Mouse (Mus musculus): ENCODE data around the gene Nrp2. TPM values are rescaled to one million over a fixed set of nuclear protein-coding genes. Genes with fewer than 3 reads are reported as not detected.

Gene Nrp2
- polyA plus RNA-seq, 1 experiment from 2014 or later: 29.3 TPM

DNA sequence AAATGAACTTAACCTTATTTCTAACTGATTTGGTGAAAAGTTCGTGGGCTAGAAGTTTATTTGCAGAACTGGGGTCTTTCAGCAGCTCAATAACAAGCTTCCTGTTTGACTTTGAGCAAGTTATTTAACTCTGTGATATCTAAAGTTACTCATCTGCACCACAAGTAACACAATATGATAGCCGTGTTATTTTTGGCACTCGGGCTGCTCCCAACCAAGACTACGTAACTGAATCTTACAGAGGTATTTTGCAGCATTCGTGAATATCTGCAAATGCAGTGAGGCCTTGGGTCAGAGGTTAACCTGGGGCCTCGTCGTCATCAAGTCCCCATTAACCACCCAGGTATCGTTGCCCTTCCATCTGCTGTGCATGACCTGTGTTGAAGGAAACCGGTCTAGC lies 150.3 kb downstream of the Nrp2 start:
- DNase-seq (ENCODE audit: low spot score): no peak
- Histone ChIP-seq H3K9me3 (ENCODE audit: control insufficient read depth, low read length) (no peaks in the 10 kb centered on the region), H3K4me3 (ENCODE audit: low read depth, low read length) (no peak overlapping the region), H3K36me3 (ENCODE audit: control insufficient read depth, insufficient read depth, low read length) (no peaks in the 10 kb centered on the region), H3K4me2 (replicated peaks; ENCODE audit: low read depth, low read length) (no peak overlapping the region), H3K9ac (ENCODE audit: low read depth, low read length) (no peak overlapping the region), H3K27me3 (ENCODE audit: control insufficient read depth, insufficient read depth, low read length) (no peaks in the 10 kb centered on the region), H3K27ac (ENCODE audit: low read depth, low read length) (no peak overlapping the region), H3K4me1 (replicated peaks; ENCODE audit: control insufficient read depth, insufficient read depth, low read length) (no peaks in the 10 kb centered on the region)
- no peak for ATAC-seq (ENCODE audit: low FRiP score)
- WGBS: 66% methylated on average over 9 of the region's 9 CpGs

DNA sequence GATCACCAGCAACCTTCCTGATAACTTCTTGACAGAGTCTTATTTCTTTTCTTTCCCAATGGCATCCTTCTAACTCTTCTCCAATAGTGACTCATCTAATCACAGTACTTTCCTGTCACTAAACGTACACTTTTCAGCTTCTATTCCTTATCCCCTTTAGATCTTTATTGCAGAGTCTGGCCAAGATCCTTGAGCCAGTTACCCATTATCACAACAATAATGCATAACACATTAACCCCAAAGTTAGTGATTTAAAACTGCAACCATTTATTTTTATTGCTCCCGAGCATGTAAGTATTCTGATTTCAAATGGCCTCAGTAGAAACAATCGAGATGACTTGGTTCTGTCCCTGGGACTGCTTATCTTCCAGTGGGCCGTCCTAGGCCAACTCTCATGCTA lies 150.9 kb downstream of the Nrp2 start:
- Histone ChIP-seq H3K4me2 (replicated peaks; ENCODE audit: low read depth, low read length) (no peak overlapping the region), H3K27ac (ENCODE audit: low read depth, low read length) (no peak overlapping the region), H3K27me3 (ENCODE audit: control insufficient read depth, insufficient read depth, low read length) (no peaks in the 10 kb centered on the region), H3K36me3 (ENCODE audit: control insufficient read depth, insufficient read depth, low read length) (no peaks in the 10 kb centered on the region), H3K4me1 (replicated peaks; ENCODE audit: control insufficient read depth, insufficient read depth, low read length) (no peaks in the 10 kb centered on the region), H3K4me3 (ENCODE audit: low read depth, low read length) (no peak overlapping the region), H3K9ac (ENCODE audit: low read depth, low read length) (no peak overlapping the region), H3K9me3 (ENCODE audit: control insufficient read depth, low read length) (no peaks in the 10 kb centered on the region)
- 89% methylated on average over 4 of the region's 4 CpGs for WGBS
- DNase-seq (ENCODE audit: low spot score) (no peak), ATAC-seq (ENCODE audit: low FRiP score) (no peak)

DNA sequence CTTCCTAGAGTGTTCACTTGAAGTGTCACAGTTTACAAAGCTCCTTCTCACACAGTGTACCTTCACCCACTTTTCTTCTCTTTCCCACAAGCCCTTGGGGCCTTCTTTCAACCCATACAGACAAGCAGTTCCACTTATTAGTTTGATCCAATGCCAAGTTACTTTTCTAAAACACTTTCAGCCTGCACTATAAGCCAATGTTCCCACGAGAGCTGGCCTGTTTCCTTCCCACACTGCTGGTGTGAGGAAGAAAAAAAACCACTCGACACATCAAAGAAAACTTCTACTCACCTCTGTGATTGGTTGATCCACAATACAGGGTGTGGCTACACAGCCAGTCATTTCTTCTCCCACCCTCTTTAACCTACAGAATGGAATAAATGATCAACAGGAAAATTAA lies 156.0 kb downstream of the Nrp2 start:
- H3K4me1 ChIP-seq (replicated peaks; ENCODE audit: control insufficient read depth, insufficient read depth, low read length): no peaks in the 10 kb centered on the region
- no peaks in the 10 kb centered on the region for H3K36me3 ChIP-seq (ENCODE audit: control insufficient read depth, insufficient read depth, low read length)
- no peak for DNase-seq (ENCODE audit: low spot score)
- H3K4me3 ChIP-seq (ENCODE audit: low read depth, low read length): no peak overlapping the region
- no peak for ATAC-seq (ENCODE audit: low FRiP score)
- no peak overlapping the region for H3K4me2 ChIP-seq (replicated peaks; ENCODE audit: low read depth, low read length)
- H3K27me3 ChIP-seq (ENCODE audit: control insufficient read depth, insufficient read depth, low read length): no peaks in the 10 kb centered on the region
- H3K9me3 ChIP-seq (ENCODE audit: control insufficient read depth, low read length): no peaks in the 10 kb centered on the region
- no peak overlapping the region for H3K27ac ChIP-seq (ENCODE audit: low read depth, low read length)
- no peak overlapping the region for H3K9ac ChIP-seq (ENCODE audit: low read depth, low read length)
- WGBS: 52% methylated on average over 2 of the region's 2 CpGs

DNA sequence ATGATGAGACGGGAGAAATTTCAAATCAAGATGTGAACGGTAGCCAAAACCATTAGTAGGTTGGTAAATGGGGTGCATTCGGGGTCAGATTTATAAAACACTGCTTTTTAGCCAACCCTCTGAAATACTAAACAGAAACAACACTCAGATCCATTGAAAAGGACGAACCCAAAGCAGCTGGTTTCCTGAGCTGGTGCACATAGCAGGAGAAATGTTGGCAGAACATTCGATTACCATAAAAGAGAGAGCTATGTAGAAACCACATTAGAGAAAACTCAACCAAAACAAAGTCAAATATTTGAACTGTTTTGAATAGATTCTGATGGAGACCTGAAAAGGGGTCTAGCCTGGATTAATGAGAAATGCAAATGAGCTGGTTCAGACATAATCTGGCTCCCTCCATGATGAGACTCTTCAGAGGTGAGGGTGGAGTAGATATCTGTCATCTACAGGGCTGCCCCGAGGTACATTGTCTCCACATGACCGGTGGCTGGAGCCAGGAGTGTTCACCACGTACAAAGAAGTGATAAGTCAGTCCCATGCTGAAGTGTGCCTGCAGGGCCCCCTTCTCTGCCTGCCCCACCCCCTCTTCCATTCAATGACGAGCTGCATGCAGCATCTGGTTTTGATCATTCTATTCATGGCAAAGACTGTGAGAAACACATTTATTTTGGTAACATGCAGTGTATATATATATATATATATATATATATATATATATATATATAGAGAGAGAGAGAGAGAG lies 156.6 kb downstream of the Nrp2 start:
- Histone ChIP-seq H3K27ac (ENCODE audit: low read depth, low read length) (no peak overlapping the region), H3K4me3 (ENCODE audit: low read depth, low read length) (no peak overlapping the region), H3K4me1 (replicated peaks; ENCODE audit: control insufficient read depth, insufficient read depth, low read length) (no peaks in the 10 kb centered on the region), H3K9me3 (ENCODE audit: control insufficient read depth, low read length) (no peaks in the 10 kb centered on the region), H3K9ac (ENCODE audit: low read depth, low read length) (no peak overlapping the region), H3K4me2 (replicated peaks; ENCODE audit: low read depth, low read length) (no peak overlapping the region), H3K36me3 (ENCODE audit: control insufficient read depth, insufficient read depth, low read length) (no peaks in the 10 kb centered on the region), H3K27me3 (ENCODE audit: control insufficient read depth, insufficient read depth, low read length) (no peaks in the 10 kb centered on the region)
- DNase-seq (ENCODE audit: low spot score): no peak
- no peak for ATAC-seq (ENCODE audit: low FRiP score)
- 75% methylated on average over 9 of the region's 9 CpGs for WGBS

DNA sequence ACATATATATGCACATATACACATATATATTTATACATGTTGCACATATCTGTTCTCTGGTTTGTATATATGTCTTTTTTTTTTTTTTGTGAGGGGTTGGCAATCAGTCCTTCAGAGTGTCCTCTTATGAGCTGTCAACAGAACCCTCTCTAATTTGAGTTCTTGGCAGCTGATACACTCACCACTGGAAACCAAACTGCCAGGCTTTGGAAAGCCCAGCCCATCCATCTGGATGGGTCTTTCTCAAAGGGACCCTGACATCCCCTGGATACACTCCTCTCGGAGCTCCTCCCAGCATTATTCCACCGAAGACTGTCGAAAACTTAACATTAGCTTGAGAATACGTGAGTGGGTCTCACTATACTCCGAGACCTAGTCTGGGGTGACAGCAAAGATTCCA lies 157.2 kb downstream of the Nrp2 start:
- Histone ChIP-seq H3K9ac (ENCODE audit: low read depth, low read length) (no peak overlapping the region), H3K4me3 (ENCODE audit: low read depth, low read length) (no peak overlapping the region), H3K9me3 (ENCODE audit: control insufficient read depth, low read length) (no peaks in the 10 kb centered on the region), H3K4me2 (replicated peaks; ENCODE audit: low read depth, low read length) (no peak overlapping the region), H3K27me3 (ENCODE audit: control insufficient read depth, insufficient read depth, low read length) (no peaks in the 10 kb centered on the region), H3K4me1 (replicated peaks; ENCODE audit: control insufficient read depth, insufficient read depth, low read length) (no peaks in the 10 kb centered on the region), H3K27ac (ENCODE audit: low read depth, low read length) (no peak overlapping the region), H3K36me3 (ENCODE audit: control insufficient read depth, insufficient read depth, low read length) (no peaks in the 10 kb centered on the region)
- DNase-seq (ENCODE audit: low spot score) (no peak), ATAC-seq (ENCODE audit: low FRiP score) (no peak)
- WGBS: 68% methylated on average over 5 of the region's 5 CpGs

DNA sequence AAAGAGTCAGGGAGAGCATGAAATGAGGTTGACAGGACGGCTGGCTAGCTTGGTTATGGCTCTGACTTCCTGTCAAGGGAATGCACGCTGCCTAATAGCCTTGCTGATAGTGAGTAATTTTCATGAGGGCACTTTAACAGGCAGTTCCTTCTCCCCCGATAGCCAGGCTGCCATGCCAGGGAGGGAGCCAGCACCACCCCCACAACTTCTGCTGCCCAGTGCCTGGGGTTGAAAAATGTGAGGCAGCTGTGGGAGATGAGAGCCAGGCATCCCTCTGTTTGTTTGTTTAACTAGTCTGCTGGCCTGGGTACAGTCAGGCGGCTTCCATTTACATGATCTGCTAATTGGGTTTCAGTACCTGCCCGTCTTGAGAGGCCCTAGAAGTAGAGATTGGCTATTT lies 157.7 kb downstream of the Nrp2 start:
- H3K27ac ChIP-seq (ENCODE audit: low read depth, low read length): no peak overlapping the region
- no peak overlapping the region for H3K4me3 ChIP-seq (ENCODE audit: low read depth, low read length)
- 37% methylated on average over 5 of the region's 5 CpGs for WGBS
- H3K4me2 ChIP-seq (replicated peaks; ENCODE audit: low read depth, low read length): no peak overlapping the region
- no peaks in the 10 kb centered on the region for H3K36me3 ChIP-seq (ENCODE audit: control insufficient read depth, insufficient read depth, low read length)
- no peak for DNase-seq (ENCODE audit: low spot score)
- H3K9ac ChIP-seq (ENCODE audit: low read depth, low read length): no peak overlapping the region
- no peaks in the 10 kb centered on the region for H3K9me3 ChIP-seq (ENCODE audit: control insufficient read depth, low read length)
- ATAC-seq (ENCODE audit: low FRiP score): no peak
- H3K4me1 ChIP-seq (replicated peaks; ENCODE audit: control insufficient read depth, insufficient read depth, low read length): no peaks in the 10 kb centered on the region
- no peaks in the 10 kb centered on the region for H3K27me3 ChIP-seq (ENCODE audit: control insufficient read depth, insufficient read depth, low read length)
